Mouse (Mus musculus) erythroblast, embryonic 14.5 days (primary cell): ENCODE measurements around the gene Olfr308.

Experiments
- GATA1 ChIP-seq: IDR thresholded peaks from 2 replicates; pipeline ENCODE4 v1.6.1; 2012; ENCODE audit warnings: low read length, inconsistent platforms, mixed read lengths
- TAL1 ChIP-seq: IDR thresholded peaks from 3 replicates; pipeline ENCODE4 v1.6.1; 2012; ENCODE audit warnings: low read length, inconsistent platforms, mixed read lengths

DNA sequence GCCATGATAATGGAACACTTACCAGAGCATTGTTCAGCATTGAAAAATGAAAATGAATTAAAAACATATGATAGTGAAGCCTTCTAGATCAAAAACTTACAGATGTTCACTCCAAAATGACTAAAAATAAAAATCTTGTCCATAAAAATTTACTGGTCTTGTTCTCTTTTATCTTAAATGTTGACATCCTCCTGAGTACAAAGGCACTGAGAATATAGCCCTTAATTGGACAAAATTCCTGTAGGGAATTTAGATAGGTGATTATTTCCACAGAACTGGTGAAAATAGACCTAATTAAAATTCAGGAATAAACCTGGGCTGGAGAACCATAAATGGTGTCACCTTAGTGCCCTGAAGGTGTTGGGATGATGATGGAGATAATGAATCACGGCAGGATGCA lies 48.4 kb downstream of the Olfr308 start, which contains the start of gene Olfr310:
- TF ChIP-seq TAL1 (no peak), GATA1 (no peak)
